Mouse (Mus musculus) small intestine, adult 2 months (tissue): ENCODE measurements around the gene Pla2g16. TPM values are rescaled to one million over a fixed set of nuclear protein-coding genes. Genes with fewer than 3 reads are reported as not detected.

ENCODE experiments used
- H3K27ac ChIP-seq: fragments of 200-500 bp; 2 replicates; pipeline ENCODE4 v1.5.1; 2012; ENCODE audit warnings: low read depth, low read length, control low read depth, inconsistent platforms; ENCODE audit not compliant: insufficient read depth
- H3K27me3 ChIP-seq: fragments of 200-500 bp; 2 replicates; pipeline ENCODE4 v1.6.1; 2012; ENCODE audit warnings: mild to moderate bottlenecking, moderate library complexity, low read length, inconsistent platforms; ENCODE audit not compliant: control insufficient read depth, insufficient read depth
- H3K36me3 ChIP-seq: fragments of 200-500 bp; 2 replicates; pipeline ENCODE4 v1.6.1; 2012; ENCODE audit warnings: mild to moderate bottlenecking, low read length, control low read depth, inconsistent platforms; ENCODE audit not compliant: control insufficient read depth, insufficient read depth
- H3K4me1 ChIP-seq: fragments of 200-500 bp; 2 replicates; pipeline ENCODE4 v1.6.1; 2012; ENCODE audit warnings: low read length, inconsistent platforms, mixed read lengths; ENCODE audit not compliant: control insufficient read depth, insufficient read depth, insufficient read length
- H3K4me3 ChIP-seq: fragments of 200-500 bp; 2 replicates; pipeline ENCODE4 v1.5.1; 2012; ENCODE audit warnings: low read depth, mild to moderate bottlenecking, control low read depth, inconsistent platforms, low read length, moderate library complexity
- CTCF ChIP-seq: fragments of 200-500 bp; IDR thresholded peaks from 2 replicates; pipeline ENCODE4 v1.5.1; 2012; ENCODE audit warnings: low read depth, mild to moderate bottlenecking, control low read depth, inconsistent platforms, low read length, moderate library complexity, mixed read lengths; ENCODE audit not compliant: insufficient replicate concordance, insufficient read length; ENCODE audit errors: extremely low read depth
- POLR2A ChIP-seq: fragments of 200-500 bp; IDR thresholded peaks from 2 replicates; pipeline ENCODE4 v1.6.1; 2012; ENCODE audit warnings: low read depth, mild to moderate bottlenecking, control low read depth, inconsistent platforms, low read length, moderate library complexity
- WGBS: fragments of 180-500 bp; shearing (Covaris S2); methylation state at CpG from one replicate; pipeline ENCODE4 v1.1.7; 2018; 5-methylcytosine and 5-hydroxymethylcytosine counted together
- polyA plus RNA-seq: library from polyadenylated mRNA; depleted of rRNA; stranded (reverse); fragments of >200 nt; gene quantifications from 2 replicates; pipeline ENCODE4 v1.2.3, GENCODE M21; 2012

Pla2g16 gene
- polyA plus RNA-seq, 1 experiment, result 23.1 TPM

DNA sequence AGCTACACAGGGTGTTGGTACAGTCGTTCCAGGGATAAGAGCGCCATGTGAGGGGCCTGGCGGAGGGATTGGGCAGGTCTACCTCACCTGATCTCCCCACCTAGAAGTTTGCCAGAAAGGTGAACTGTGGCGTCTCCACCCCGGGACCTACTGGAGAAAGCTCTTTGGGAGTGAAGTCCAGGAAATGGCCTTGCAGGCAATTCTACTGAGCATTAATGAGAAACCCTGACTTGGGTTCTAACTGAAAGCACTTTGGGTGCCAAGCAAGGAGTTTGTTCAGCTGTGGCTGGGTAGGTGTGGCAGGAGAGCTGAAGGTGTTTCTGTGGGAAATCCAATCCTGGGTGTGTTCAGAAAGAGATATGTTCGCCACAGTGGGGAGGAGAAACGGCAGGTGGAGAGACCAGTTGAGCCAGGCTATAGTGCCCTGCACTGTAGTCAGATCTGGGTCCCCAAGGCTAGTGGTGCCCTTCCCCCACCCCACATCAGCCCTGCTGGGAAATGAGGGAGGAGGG, 50.5 kb downstream of the Pla2g16 start:
- H3K4me3 ChIP-seq, result no peak overlapping the region
- TF ChIP-seq POLR2A (no peak), CTCF (no peak)
- peak overlapping the region; percentile 94 for H3K27ac ChIP-seq
- H3K27me3 ChIP-seq, result no peaks in the 10 kb centered on the region
- WGBS, result 24% methylated on average over 7 of the region's 7 CpGs
- peaks cover 21% of the 10 kb centered on the region for H3K4me1 ChIP-seq
- H3K36me3 ChIP-seq, result no peaks in the 10 kb centered on the region

GRCm38 (mm10) chr19:7611942-7612757, 54.9 kb downstream of the Pla2g16 start, which contains the start of gene Hrasls5:
Hrasls5 (plus strand) TSS chr19:7612541.
- 5% methylated on average over 54 of the region's 54 CpGs for WGBS
- no peaks in the 10 kb centered on the region for H3K27me3 ChIP-seq
- peaks cover 14% of the 10 kb centered on the region for H3K4me1 ChIP-seq
- no peak for TF ChIP-seq POLR2A
- peak; percentile 16; the same call in 1 of the 2 replicates for TF ChIP-seq CTCF
- no peak within 1 kb of the TSS for H3K27ac ChIP-seq
- peak within 1 kb of the TSS; percentile 46 for H3K4me3 ChIP-seq
- no peaks in the 10 kb centered on the region for H3K36me3 ChIP-seq

DNA sequence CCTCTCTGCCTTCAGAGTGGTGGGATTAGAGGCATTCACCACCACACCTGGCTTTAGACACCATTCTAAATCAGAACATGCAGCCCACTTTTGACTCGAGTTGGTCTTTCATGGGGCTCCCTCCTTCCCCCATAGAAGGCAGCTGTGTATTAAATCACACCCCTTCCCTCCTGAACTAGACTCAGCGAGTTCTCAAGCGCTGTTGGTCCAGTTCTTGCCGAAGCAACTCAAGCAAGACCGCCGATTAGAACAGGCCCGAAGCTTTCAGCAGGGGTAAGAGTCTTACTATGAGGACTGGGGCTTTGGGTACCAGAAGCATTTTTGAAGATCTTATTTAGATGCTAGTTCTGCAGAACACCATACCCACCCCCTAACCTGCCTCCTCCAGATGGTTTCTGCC, 55.9 kb downstream of the Pla2g16 start:
- Histone ChIP-seq H3K27me3 (no peaks in the 10 kb centered on the region), H3K4me3 (no peak overlapping the region), H3K4me1 (peaks cover 10% of the 10 kb centered on the region), H3K36me3 (no peaks in the 10 kb centered on the region), H3K27ac (no peak overlapping the region)
- no peak for TF ChIP-seq CTCF
- TF ChIP-seq POLR2A, result no peak
- 94% methylated on average over 7 of the region's 7 CpGs for WGBS

GRCm38 (mm10) chr19:7616231-7616930, 59.1 kb downstream of the Pla2g16 start:
- Histone ChIP-seq H3K4me3 (no peak overlapping the region), H3K36me3 (no peaks in the 10 kb centered on the region), H3K27ac (no peak overlapping the region), H3K27me3 (no peaks in the 10 kb centered on the region), H3K4me1 (peaks cover 6% of the 10 kb centered on the region)
- TF ChIP-seq CTCF, result no peak
- TF ChIP-seq POLR2A, result no peak
- WGBS, result 80% methylated on average over 5 of the region's 5 CpGs

GRCm38 (mm10) chr19:7617085-7617484, 59.8 kb downstream of the Pla2g16 start:
- H3K4me3 ChIP-seq, result no peak overlapping the region
- H3K27ac ChIP-seq, result no peak overlapping the region
- no peaks in the 10 kb centered on the region for H3K36me3 ChIP-seq
- TF ChIP-seq CTCF (no peak), POLR2A (no peak)
- no peaks in the 10 kb centered on the region for H3K27me3 ChIP-seq
- 60% methylated on average over 3 of the region's 3 CpGs for WGBS
- H3K4me1 ChIP-seq, result peaks cover 6% of the 10 kb centered on the region

- TF ChIP-seq POLR2A (no peak), CTCF (peak; percentile 66; the same call in 1 of the 2 replicates)
- H3K36me3 ChIP-seq, result no peaks in the 10 kb centered on the region
- H3K27ac ChIP-seq, result no peak overlapping the region
- no peak overlapping the region for H3K4me3 ChIP-seq
- 20% methylated on average over 7 of the region's 7 CpGs for WGBS
- 0 out of 2 replicates have a peak, but pooled peaks cover 2% of the 10 kb centered on the region for H3K4me1 ChIP-seq
- H3K27me3 ChIP-seq, result no peaks in the 10 kb centered on the region
Observed at GRCm38 (mm10) chr19:7617696-7618095, 60.4 kb downstream of the Pla2g16 start.

DNA sequence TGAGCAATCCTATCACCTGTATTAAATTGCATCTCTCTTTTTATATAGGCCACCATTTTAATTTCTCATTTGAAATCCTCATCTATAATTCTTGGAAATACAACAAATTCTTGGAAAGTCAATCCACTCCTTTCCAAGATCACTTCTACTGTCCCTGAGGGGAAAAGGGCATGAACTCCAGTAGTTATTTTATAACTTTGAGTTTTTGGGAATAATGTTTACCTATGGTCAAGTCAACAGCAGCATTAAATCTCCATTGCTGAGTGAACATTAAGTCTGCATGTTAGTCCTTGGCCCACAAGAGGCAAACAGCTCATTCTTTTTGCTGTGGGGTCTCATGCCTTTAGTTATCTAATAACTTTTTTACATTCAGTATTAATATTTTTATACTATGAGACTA, 75.8 kb downstream of the Pla2g16 start:
- H3K4me3 ChIP-seq, result no peak overlapping the region
- no peaks in the 10 kb centered on the region for H3K27me3 ChIP-seq
- no peaks in the 10 kb centered on the region for H3K4me1 ChIP-seq
- TF ChIP-seq POLR2A, result no peak
- TF ChIP-seq CTCF, result no peak
- H3K36me3 ChIP-seq, result no peaks in the 10 kb centered on the region
- no peak overlapping the region for H3K27ac ChIP-seq
